Mouse (Mus musculus) C2C12 (cell line): ENCODE results near the gene Bptf.

ENCODE experiments used
- CTCF ChIP-seq: IDR thresholded peaks from one replicate; pipeline ENCODE4 v1.5.1; 2011; ENCODE audit not compliant: control insufficient read depth, insufficient read depth, insufficient read length
- MAX ChIP-seq: IDR thresholded peaks from one replicate; pipeline ENCODE4 v1.6.1; 2011; ENCODE audit warnings: mild to moderate bottlenecking, control low read depth

GRCm38 (mm10) chr11:107046766-107047620, 84.9 kb downstream of the Bptf start:
- TF ChIP-seq CTCF (no peak), MAX (no peak)
